ENCODE assay signal across 9 mouse cellular contexts in the genomic region with DNA sequence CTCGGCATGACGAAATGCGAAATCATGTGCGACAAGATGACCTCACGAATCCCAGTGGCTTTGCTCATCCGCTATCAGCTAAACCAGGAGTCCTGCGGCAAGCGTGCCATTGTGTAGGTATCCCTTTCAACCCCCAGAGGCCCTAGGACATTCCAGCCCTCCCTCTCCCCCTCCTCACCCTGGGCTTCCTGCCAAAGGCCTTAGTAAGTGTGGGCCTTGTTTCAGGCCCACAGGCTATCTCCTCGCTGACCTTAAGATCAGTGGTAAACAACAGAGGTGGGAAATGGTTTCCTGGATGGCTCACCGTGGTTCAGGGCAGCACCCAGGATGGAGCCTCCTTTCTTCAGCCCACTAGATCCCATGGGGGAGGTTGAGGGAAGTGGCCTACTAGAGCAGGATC. TPM values are rescaled to one million over a fixed set of nuclear protein-coding genes. Genes with fewer than 3 reads are reported as not detected.
A peak's percentile ranks its signal among the peaks of the same experiment; 100 is the strongest.
DNase-seq lines count a peak whose midpoint lies in the region; ATAC-seq and TF ChIP-seq lines count a peak whose summit lies in the region.
"Had no signal": no experiment of that assay in that cellular context is flagged by ENCODE, and none has a peak within 500 bp of the region (broad histone marks: within the 10 kb centered on the region; RNA-seq: fewer than 3 reads in every experiment).

No protein-coding gene starts in this region.

- H3K9ac ChIP-seq in hindbrain, embryonic 11.5 days (ENCODE audit: low read depth, low read length), result 0 out of 2 replicates have a peak overlapping the region, but pooled peaks have one; percentile 7
- H3K9ac ChIP-seq in hindbrain, postnatal 0 days (replicated peaks; ENCODE audit: low read length), result no peak overlapping the region
- H3K9ac ChIP-seq in midbrain, embryonic 11.5 days (ENCODE audit: low read length), result no peak overlapping the region
- no peak overlapping the region for H3K9ac ChIP-seq in stomach, embryonic 16.5 days (ENCODE audit: low read length)

- no peaks in the 10 kb centered on the region for H3K9me3 ChIP-seq in hindbrain, embryonic 11.5 days (ENCODE audit: control insufficient read depth, low read length)
- no peaks in the 10 kb centered on the region for H3K9me3 ChIP-seq in hindbrain, postnatal 0 days (ENCODE audit: low read length)
- no peaks in the 10 kb centered on the region for H3K9me3 ChIP-seq in midbrain, embryonic 10.5 days (replicated peaks)
- H3K9me3 ChIP-seq in midbrain, embryonic 11.5 days (ENCODE audit: control insufficient read depth, low read length), result no peaks in the 10 kb centered on the region
- no peaks in the 10 kb centered on the region for H3K9me3 ChIP-seq in stomach, embryonic 16.5 days (replicated peaks; ENCODE audit: control insufficient read depth, low read length)

- 0 out of 2 replicates have a peak, but pooled peaks cover 1% of the 10 kb centered on the region for H3K27me3 ChIP-seq in hindbrain, embryonic 11.5 days (ENCODE audit: control insufficient read depth, insufficient read depth, low read length)
- no peaks in the 10 kb centered on the region for H3K27me3 ChIP-seq in hindbrain, postnatal 0 days (ENCODE audit: insufficient read depth, low read length)
- peaks cover 31% of the 10 kb centered on the region for H3K27me3 ChIP-seq in midbrain, embryonic 10.5 days (ENCODE audit: low read depth, poor library complexity, severe bottlenecking)
- peaks cover under 1% of the 10 kb centered on the region; the same call in 1 of the 2 replicates for H3K27me3 ChIP-seq in midbrain, embryonic 11.5 days (ENCODE audit: control insufficient read depth, insufficient read depth, low read length)
- peaks cover 6% of the 10 kb centered on the region for H3K27me3 ChIP-seq in stomach, embryonic 16.5 days (ENCODE audit: control insufficient read depth, insufficient read depth, low read length)

- H3K4me1 ChIP-seq in hindbrain, embryonic 11.5 days (replicated peaks; ENCODE audit: control insufficient read depth, insufficient read depth, low read length), result peaks cover 5% of the 10 kb centered on the region
- peaks cover 11% of the 10 kb centered on the region; the same call in 1 of the 2 replicates for H3K4me1 ChIP-seq in hindbrain, postnatal 0 days (ENCODE audit: insufficient read depth, low read length)
- H3K4me1 ChIP-seq in midbrain, embryonic 10.5 days, result peaks cover 51% of the 10 kb centered on the region
- peaks cover 16% of the 10 kb centered on the region for H3K4me1 ChIP-seq in midbrain, embryonic 11.5 days (ENCODE audit: control insufficient read depth, insufficient read depth, low read length)
- peaks cover 23% of the 10 kb centered on the region for H3K4me1 ChIP-seq in stomach, embryonic 16.5 days (ENCODE audit: control insufficient read depth, insufficient read depth, low read length)

- peak overlapping the region; percentile 30; the same call in 1 of the 2 replicates for H3K27ac ChIP-seq in hindbrain, embryonic 11.5 days (ENCODE audit: low read depth, low read length)
- no peak overlapping the region for H3K27ac ChIP-seq in hindbrain, postnatal 0 days
- peak overlapping the region; percentile 34 for H3K27ac ChIP-seq in midbrain, embryonic 10.5 days (replicated peaks)
- no peak overlapping the region for H3K27ac ChIP-seq in midbrain, embryonic 11.5 days (ENCODE audit: low read depth, low read length)
- H3K27ac ChIP-seq in stomach, embryonic 16.5 days (ENCODE audit: low read length), result peak overlapping the region; percentile 77

- 0 out of 2 replicates have a peak, but pooled peaks have one; percentile 1 for ATAC-seq in hindbrain, embryonic 11.5 days (ENCODE audit: low FRiP score)
- no peak for ATAC-seq in hindbrain, postnatal 0 days
- ATAC-seq in midbrain, embryonic 11.5 days (ENCODE audit: low FRiP score), result no peak
- ATAC-seq in stomach, embryonic 16.5 days (ENCODE audit: insufficient read depth, low FRiP score), result no peak

- no peak overlapping the region for H3K4me2 ChIP-seq in hindbrain, embryonic 11.5 days (replicated peaks; ENCODE audit: low read depth, low read length)
- no peak overlapping the region for H3K4me2 ChIP-seq in hindbrain, postnatal 0 days (ENCODE audit: low read depth, low read length)
- H3K4me2 ChIP-seq in midbrain, embryonic 11.5 days, result no peak overlapping the region
- no peak overlapping the region for H3K4me2 ChIP-seq in stomach, embryonic 16.5 days (ENCODE audit: low read depth, low read length)

- no peaks in the 10 kb centered on the region for H3K36me3 ChIP-seq in hindbrain, embryonic 11.5 days (ENCODE audit: control insufficient read depth, insufficient read depth, low read length)
- no peaks in the 10 kb centered on the region for H3K36me3 ChIP-seq in hindbrain, postnatal 0 days (ENCODE audit: insufficient read depth, low read length)
- peaks cover 13% of the 10 kb centered on the region; the same call in 1 of the 2 replicates for H3K36me3 ChIP-seq in midbrain, embryonic 10.5 days
- H3K36me3 ChIP-seq in midbrain, embryonic 11.5 days (ENCODE audit: control insufficient read depth, insufficient read depth, low read length), result no peaks in the 10 kb centered on the region
- H3K36me3 ChIP-seq in stomach, embryonic 16.5 days (ENCODE audit: control insufficient read depth, insufficient read depth, low read length), result no peaks in the 10 kb centered on the region

- TF ChIP-seq CTCF in hindbrain, postnatal 0 days (IDR thresholded peaks at IDR 0.05; ENCODE audit: low read depth), result no peak

- no peak for DNase-seq in hindbrain, embryonic 11.5 days (ENCODE audit: low spot score)
- DNase-seq in hindbrain, postnatal 0 days (ENCODE audit: low spot score), result no peak
- DNase-seq in midbrain, embryonic 10.5 days (ENCODE audit: low spot score), result no peak
- DNase-seq in midbrain, embryonic 11.5 days (ENCODE audit: low spot score, missing footprints), result no peak
- peak; percentile 51 for DNase-seq in heart, postnatal 4 days
- no peak for DNase-seq in layer of hippocampus, adult 18-20 months (ENCODE audit: low spot score in 2 of 2)
- DNase-seq: cerebellum, adult 18-20 months had no signal

- no peak overlapping the region for H3K4me3 ChIP-seq in hindbrain, embryonic 11.5 days (ENCODE audit: low read depth, low read length)
- no peak overlapping the region for H3K4me3 ChIP-seq in hindbrain, postnatal 0 days (ENCODE audit: low read length)
- H3K4me3 ChIP-seq in midbrain, embryonic 10.5 days, result no peak overlapping the region
- H3K4me3 ChIP-seq in midbrain, embryonic 11.5 days (ENCODE audit: low read depth, low read length), result no peak overlapping the region
- no peak overlapping the region for H3K4me3 ChIP-seq in stomach, embryonic 16.5 days (replicated peaks; ENCODE audit: low read length)

- 76% methylated on average over 10 of the region's 10 CpGs for WGBS in hindbrain, embryonic 11.5 days
- 57% methylated on average over 10 of the region's 10 CpGs for WGBS in hindbrain, postnatal 0 days
- 82% methylated on average over 10 of the region's 10 CpGs for WGBS in midbrain, embryonic 10.5 days
- 80% methylated on average over 10 of the region's 10 CpGs for WGBS in midbrain, embryonic 11.5 days
- WGBS in stomach, embryonic 16.5 days, result 61% methylated on average over 10 of the region's 10 CpGs

RNA-seq across cellular contexts. Expression of gene Cx3cl1, which starts 6.2 kb away (rescaled TPM):
- 9.9 and 10.9 TPM in 2 replicates for polyA plus RNA-seq in hindbrain, embryonic 11.5 days (2014; fragmentation: Nextera tagmentation; extraction: Ambion mirVana)
- 99.6 and 100 TPM in 2 replicates for total RNA-seq in hindbrain, postnatal 0 days (2014; rRNA removed)
- polyA plus RNA-seq in hindbrain, postnatal 0 days (2015; fragmentation: Nextera tagmentation; extraction: Ambion mirVana), result 74.1 and 87.9 TPM in 2 replicates
- 13.6 and 14.3 TPM in 2 replicates for polyA plus RNA-seq in midbrain, embryonic 10.5 days (2016; fragmentation: Nextera tagmentation; extraction: Ambion mirVana)
- polyA plus RNA-seq in midbrain, embryonic 11.5 days (2014; fragmentation: Nextera tagmentation; extraction: Ambion mirVana), result 9.4 and 10.4 TPM in 2 replicates
- total RNA-seq in heart, postnatal 4 days (2021), result 1 to 10 TPM; 4.1 to 4.5 TPM
- 11.6 and 16.4 TPM in 2 replicates for polyA plus RNA-seq in stomach, embryonic 16.5 days (2015; fragmentation: Nextera tagmentation; extraction: Ambion mirVana)
- total RNA-seq in layer of hippocampus, adult 18-20 months (2021), result 100 to 1,000 TPM; 400 to 401 TPM
- total RNA-seq: monocyte, adult 5-6 weeks had no signal

RNA-seq across cellular contexts. Expression of gene Ccl17, which starts 32.2 kb away (rescaled TPM):
- not detected in 2 replicates for polyA plus RNA-seq in hindbrain, embryonic 11.5 days (2014; fragmentation: Nextera tagmentation; extraction: Ambion mirVana)
- total RNA-seq in hindbrain, postnatal 0 days (2014; rRNA removed), result not detected in 2 replicates
- 2.7 and 4.8 TPM in 2 replicates for polyA plus RNA-seq in hindbrain, postnatal 0 days (2015; fragmentation: Nextera tagmentation; extraction: Ambion mirVana)
- polyA plus RNA-seq in midbrain, embryonic 10.5 days (2016; fragmentation: Nextera tagmentation; extraction: Ambion mirVana), result not detected in 2 replicates
- not detected in 2 replicates for polyA plus RNA-seq in midbrain, embryonic 11.5 days (2014; fragmentation: Nextera tagmentation; extraction: Ambion mirVana)
- total RNA-seq in heart, postnatal 4 days (2021), result under 1 TPM in 1 of 2 experiments, not detected in 1; 0.60 TPM
- polyA plus RNA-seq in stomach, embryonic 16.5 days (2015; fragmentation: Nextera tagmentation; extraction: Ambion mirVana), result 0.30 TPM in 1 of 2 replicates, not detected in the other
- 1 to 10 TPM; 4.7 to 4.9 TPM for total RNA-seq in layer of hippocampus, adult 18-20 months (2021)
- total RNA-seq: monocyte, adult 5-6 weeks had no signal

RNA-seq across cellular contexts. Expression of gene Ccl22, which starts 32.6 kb away (rescaled TPM):
- polyA plus RNA-seq in hindbrain, embryonic 11.5 days (2014; fragmentation: Nextera tagmentation; extraction: Ambion mirVana), result not detected in 2 replicates
- total RNA-seq in hindbrain, postnatal 0 days (2014; rRNA removed), result 0.05 TPM in 1 of 2 replicates, not detected in the other
- polyA plus RNA-seq in hindbrain, postnatal 0 days (2015; fragmentation: Nextera tagmentation; extraction: Ambion mirVana), result 0.10 and 0.13 TPM in 2 replicates
- polyA plus RNA-seq in midbrain, embryonic 10.5 days (2016; fragmentation: Nextera tagmentation; extraction: Ambion mirVana), result not detected in 2 replicates
- polyA plus RNA-seq in midbrain, embryonic 11.5 days (2014; fragmentation: Nextera tagmentation; extraction: Ambion mirVana), result not detected in 2 replicates
- not detected for total RNA-seq in heart, postnatal 4 days (2021)
- polyA plus RNA-seq in stomach, embryonic 16.5 days (2015; fragmentation: Nextera tagmentation; extraction: Ambion mirVana), result not detected in 2 replicates
- under 1 TPM; 0.15 to 0.23 TPM for total RNA-seq in layer of hippocampus, adult 18-20 months (2021)

Comparison
In these comparisons a context has a peak if more than half of its experiments do, and no peak if none do; other contexts are left out.
1. H3K27ac ChIP-seq: peak in hindbrain, embryonic 11.5 days (single experiment), midbrain, embryonic 10.5 days (single experiment) and stomach, embryonic 16.5 days (single experiment); none in hindbrain, postnatal 0 days (single experiment) and midbrain, embryonic 11.5 days (single experiment).